Mouse (Mus musculus) liver, embryonic 16.5 days (tissue): ENCODE results near the gene Ldb2. TPM values are rescaled to one million over a fixed set of nuclear protein-coding genes. Genes with fewer than 3 reads are reported as not detected.
A peak's percentile ranks its signal among the peaks of the same experiment; 100 is the strongest.

Experiments
- ATAC-seq: fragments of 200-750 bp; cut with Nextera tagmentation; 2 replicates; pipeline ENCODE4 v1.8.0; 2017; ENCODE audit warnings: low read depth, mild to moderate bottlenecking, moderate number of reproducible peaks, moderate library complexity
- H3K27ac ChIP-seq: fragments of 300-500 bp; sonication (generic); 2 replicates; pipeline ENCODE4 v1.5.1; 2014; ENCODE audit warnings: mild to moderate bottlenecking, low read length
- H3K27me3 ChIP-seq: fragments of 300-500 bp; sonication (generic); 2 replicates; pipeline ENCODE4 v1.6.1; 2014; ENCODE audit warnings: low read depth, low read length, mixed read lengths; ENCODE audit not compliant: control insufficient read depth, insufficient read depth
- H3K36me3 ChIP-seq: fragments of 300-500 bp; sonication (generic); 2 replicates; pipeline ENCODE4 v1.6.1; 2014; ENCODE audit warnings: mild to moderate bottlenecking; ENCODE audit not compliant: control insufficient read depth, insufficient read depth
- H3K4me1 ChIP-seq: fragments of 300-500 bp; sonication (generic); 2 replicates; pipeline ENCODE4 v1.6.1; 2014; ENCODE audit warnings: low read depth, low read length, mixed read lengths; ENCODE audit not compliant: control insufficient read depth
- H3K4me2 ChIP-seq: fragments of 300-500 bp; sonication (generic); 2 replicates; pipeline ENCODE4 v1.6.1; 2014; ENCODE audit warnings: low read depth, low read length, mixed read lengths
- H3K4me3 ChIP-seq: fragments of 300-500 bp; sonication (generic); 2 replicates; pipeline ENCODE4 v1.5.1; 2014; ENCODE audit warnings: low read depth, mild to moderate bottlenecking, low read length
- H3K9ac ChIP-seq: fragments of 300-500 bp; sonication (generic); 2 replicates; pipeline ENCODE4 v1.6.1; 2014; ENCODE audit warnings: low read depth, low read length
- H3K9me3 ChIP-seq: fragments of 300-500 bp; sonication (generic); replicated peaks from 2 replicates; pipeline ENCODE4 v1.6.1; 2016; ENCODE audit warnings: low read length; ENCODE audit not compliant: control insufficient read depth
- WGBS: fragments of 180-500 bp; shearing (Covaris S2); extraction: QIAGEN DNeasy Blood & Tissue Kit; methylation state at CpG from one replicate; pipeline ENCODE4 v1.1.7; 2014; ENCODE audit not compliant: insufficient replicate concordance; 5-methylcytosine and 5-hydroxymethylcytosine counted together
- polyA plus RNA-seq: library from polyadenylated mRNA; unstranded; fragments of >200 nt; fragmentation: Nextera tagmentation; extraction: Ambion mirVana; gene quantifications from 2 replicates; pipeline ENCODE4 v1.2.1, GENCODE M21; 2015

Gene Ldb2
- polyA plus RNA-seq, 1 experiment from 2014 or later = 5.9 TPM

- no peak for ATAC-seq
- H3K27me3 ChIP-seq = no peaks in the 10 kb centered on the region
Observed at GRCm38 (mm10) chr5:44709276-44709675, 90.2 kb downstream of the Ldb2 start.

DNA sequence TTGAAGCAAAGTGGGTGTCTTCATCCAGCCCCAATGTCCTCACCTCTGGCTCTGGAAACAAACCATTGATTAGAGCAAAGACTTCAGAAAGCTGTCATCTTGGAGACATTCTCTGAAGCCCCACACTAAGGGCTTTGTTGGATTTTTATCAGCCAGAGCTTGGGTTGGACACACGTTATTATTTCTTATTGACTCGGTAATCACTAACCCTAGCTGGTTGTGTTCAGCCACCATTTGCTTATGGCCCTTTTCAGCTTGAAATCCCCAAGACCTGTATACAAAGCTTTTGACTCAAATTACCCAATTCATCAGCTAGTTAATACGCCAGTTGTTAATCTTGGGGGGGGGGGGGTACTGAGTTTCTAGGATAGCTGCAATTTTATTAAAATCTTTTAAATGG is 91.5 kb downstream of the Ldb2 start:
- Histone ChIP-seq H3K4me3 (no peak overlapping the region), H3K27ac (no peak overlapping the region), H3K9ac (no peak overlapping the region), H3K4me2 (no peak overlapping the region), H3K27me3 (no peaks in the 10 kb centered on the region), H3K9me3 (no peaks in the 10 kb centered on the region), H3K36me3 (no peaks in the 10 kb centered on the region), H3K4me1 (no peaks in the 10 kb centered on the region)
- 45% methylated on average over 3 of the region's 3 CpGs for WGBS
- no peak for ATAC-seq

More at GRCm38 (mm10) chr5:44709276-44709675, 90.2 kb downstream of the Ldb2 start:
- no peak overlapping the region for H3K4me3 ChIP-seq
- no peaks in the 10 kb centered on the region for H3K9me3 ChIP-seq
- WGBS = 51% methylated on average over 2 of the region's 2 CpGs
- no peaks in the 10 kb centered on the region for H3K4me1 ChIP-seq
- no peak overlapping the region for H3K27ac ChIP-seq
- no peaks in the 10 kb centered on the region for H3K36me3 ChIP-seq
- no peak overlapping the region for H3K4me2 ChIP-seq
- no peak overlapping the region for H3K9ac ChIP-seq

DNA sequence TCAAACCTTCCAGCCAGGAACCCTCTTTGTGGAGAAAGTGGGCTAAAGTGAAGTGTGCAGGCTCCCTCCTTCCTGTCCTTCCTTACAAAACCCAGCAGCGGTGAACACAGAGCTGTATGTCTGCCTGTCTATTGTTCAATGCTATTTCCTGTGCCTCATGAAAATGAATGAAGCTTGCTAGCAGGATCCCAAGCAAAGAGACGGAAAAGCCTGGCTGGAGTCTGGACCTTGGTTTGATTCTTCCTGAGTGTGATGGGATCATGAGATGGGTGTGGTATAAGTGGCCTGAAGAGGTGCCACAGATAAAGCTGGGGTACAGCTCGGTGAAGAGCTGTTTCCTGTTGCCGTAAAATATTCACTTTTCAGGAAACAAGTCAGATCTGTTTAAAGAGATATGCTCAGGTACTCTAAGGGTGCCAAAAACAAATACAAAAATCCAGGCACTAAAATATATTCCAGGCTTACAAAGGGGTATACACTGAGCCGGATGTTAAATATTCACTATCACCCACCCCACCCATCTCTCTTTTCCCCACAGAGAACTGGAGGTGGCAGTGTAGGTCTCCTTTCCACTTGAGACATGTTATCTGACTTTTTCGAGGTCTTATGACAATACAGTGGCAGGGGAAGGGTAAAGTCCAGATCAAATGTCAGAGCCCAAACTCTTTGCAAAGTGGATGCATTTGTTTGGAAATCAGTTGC is 92.3 kb downstream of the Ldb2 start:
- ATAC-seq = 0 out of 2 replicates have a peak, but pooled peaks have one; percentile 21
- no peaks in the 10 kb centered on the region for H3K9me3 ChIP-seq
- H3K9ac ChIP-seq = no peak overlapping the region
- 8% methylated on average over 6 of the region's 6 CpGs for WGBS
- H3K4me2 ChIP-seq = no peak overlapping the region
- H3K36me3 ChIP-seq = no peaks in the 10 kb centered on the region
- no peaks in the 10 kb centered on the region for H3K4me1 ChIP-seq
- H3K27ac ChIP-seq = no peak overlapping the region
- H3K27me3 ChIP-seq = no peaks in the 10 kb centered on the region
- H3K4me3 ChIP-seq = no peak overlapping the region

DNA sequence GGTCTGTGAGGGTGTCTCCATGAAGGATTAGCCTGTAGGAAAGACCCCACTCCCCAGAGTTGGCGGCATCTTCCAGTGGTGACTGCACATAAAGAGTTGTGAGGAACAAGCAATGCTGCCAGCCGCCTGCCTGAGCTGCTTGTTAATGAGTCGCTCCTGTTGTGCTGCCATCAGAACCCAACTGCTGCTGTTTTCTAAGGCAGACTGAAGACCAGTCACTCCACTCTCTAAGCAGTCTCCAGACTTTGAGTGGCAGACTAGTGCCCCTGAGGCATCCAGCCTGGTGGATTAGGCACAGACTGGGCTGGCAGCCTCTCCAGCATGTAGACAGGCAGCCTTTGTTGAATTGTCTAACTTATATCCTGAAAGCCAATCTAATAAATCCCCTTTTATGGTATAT is 101.5 kb downstream of the Ldb2 start:
- H3K9ac ChIP-seq = no peak overlapping the region
- ATAC-seq = no peak
- H3K36me3 ChIP-seq = no peaks in the 10 kb centered on the region
- no peaks in the 10 kb centered on the region for H3K27me3 ChIP-seq
- H3K9me3 ChIP-seq = no peaks in the 10 kb centered on the region
- 67% methylated on average over 3 of the region's 3 CpGs for WGBS
- H3K4me2 ChIP-seq = no peak overlapping the region
- no peaks in the 10 kb centered on the region for H3K4me1 ChIP-seq
- H3K4me3 ChIP-seq = no peak overlapping the region
- H3K27ac ChIP-seq = no peak overlapping the region

GRCm38 (mm10) chr5:44696548-44696947 is 102.9 kb downstream of the Ldb2 start:
- H3K9me3 ChIP-seq = no peaks in the 10 kb centered on the region
- H3K4me2 ChIP-seq = no peak overlapping the region
- H3K9ac ChIP-seq = no peak overlapping the region
- H3K27me3 ChIP-seq = no peaks in the 10 kb centered on the region
- WGBS = 63% methylated on average over 7 of the region's 7 CpGs
- H3K4me3 ChIP-seq = no peak overlapping the region
- no peaks in the 10 kb centered on the region for H3K4me1 ChIP-seq
- no peak for ATAC-seq
- no peaks in the 10 kb centered on the region for H3K36me3 ChIP-seq
- H3K27ac ChIP-seq = no peak overlapping the region

DNA sequence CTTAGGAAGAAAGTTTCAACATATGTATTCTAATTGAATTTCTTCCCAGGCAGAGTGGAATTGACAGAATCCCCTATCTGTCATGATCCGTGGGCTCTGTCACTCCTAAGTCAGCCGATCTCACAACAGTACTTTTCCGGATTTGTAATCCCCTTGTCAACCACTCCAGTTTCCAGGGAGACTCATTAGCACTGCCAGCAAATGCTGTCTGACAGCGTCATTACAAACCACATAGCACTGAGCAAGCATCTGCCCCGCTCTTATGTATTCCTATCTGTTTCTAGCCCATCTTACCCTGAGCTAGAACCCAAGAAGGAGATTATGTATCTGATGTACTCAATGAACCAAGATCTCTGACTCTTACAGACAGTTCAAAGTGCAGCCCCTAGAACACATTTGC is 105.8 kb downstream of the Ldb2 start:
- no peak overlapping the region for H3K4me3 ChIP-seq
- no peak overlapping the region for H3K9ac ChIP-seq
- no peaks in the 10 kb centered on the region for H3K27me3 ChIP-seq
- no peak overlapping the region for H3K27ac ChIP-seq
- no peaks in the 10 kb centered on the region for H3K9me3 ChIP-seq
- no peaks in the 10 kb centered on the region for H3K4me1 ChIP-seq
- no peak for ATAC-seq
- no peaks in the 10 kb centered on the region for H3K36me3 ChIP-seq
- 54% methylated on average over 5 of the region's 5 CpGs for WGBS
- no peak overlapping the region for H3K4me2 ChIP-seq

GRCm38 (mm10) chr5:44686344-44686743 is 113.1 kb downstream of the Ldb2 start:
- no peaks in the 10 kb centered on the region for H3K9me3 ChIP-seq
- 78% methylated on average over 6 of the region's 6 CpGs for WGBS
- H3K4me3 ChIP-seq = no peak overlapping the region
- no peaks in the 10 kb centered on the region for H3K27me3 ChIP-seq
- no peak overlapping the region for H3K27ac ChIP-seq
- ATAC-seq = no peak
- H3K4me1 ChIP-seq = no peaks in the 10 kb centered on the region
- H3K36me3 ChIP-seq = no peaks in the 10 kb centered on the region
- no peak overlapping the region for H3K9ac ChIP-seq
- H3K4me2 ChIP-seq = no peak overlapping the region

DNA sequence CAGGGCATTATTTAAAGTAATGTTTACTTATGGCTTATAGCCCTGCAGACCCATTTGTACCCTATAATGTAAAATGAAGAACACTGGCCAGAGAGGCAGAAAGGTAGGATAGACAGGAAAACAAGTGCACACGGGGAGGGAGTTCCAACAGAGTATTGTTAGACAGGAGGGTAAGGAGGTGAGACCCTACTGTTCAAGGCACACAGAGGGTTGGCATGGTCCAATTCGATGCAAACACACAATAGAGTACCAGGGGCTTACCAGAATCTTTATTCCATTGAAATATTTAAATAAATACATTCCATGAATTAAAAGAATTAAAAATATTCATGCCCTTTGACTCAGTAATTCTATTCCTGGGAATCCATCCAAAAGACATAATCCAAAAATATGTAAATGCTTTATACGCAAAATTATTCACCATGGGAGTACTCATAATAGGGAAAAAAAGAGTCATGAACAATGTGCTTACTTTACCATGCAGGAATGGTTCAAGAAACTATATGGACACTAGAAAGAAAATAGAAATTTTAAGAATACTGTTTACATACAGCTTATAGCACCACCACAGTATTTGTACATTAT is 118.3 kb downstream of the Ldb2 start:
- WGBS = 52% methylated on average over 3 of the region's 3 CpGs
- Histone ChIP-seq H3K4me1 (no peaks in the 10 kb centered on the region), H3K27me3 (no peaks in the 10 kb centered on the region), H3K27ac (no peak overlapping the region), H3K36me3 (no peaks in the 10 kb centered on the region), H3K9ac (no peak overlapping the region), H3K4me3 (no peak overlapping the region), H3K9me3 (no peaks in the 10 kb centered on the region), H3K4me2 (no peak overlapping the region)
- no peak for ATAC-seq

- H3K4me3 ChIP-seq = no peak overlapping the region
- 55% methylated on average over 5 of the region's 5 CpGs for WGBS
- H3K27ac ChIP-seq = no peak overlapping the region
- no peak overlapping the region for H3K9ac ChIP-seq
- H3K9me3 ChIP-seq = no peaks in the 10 kb centered on the region
- H3K4me2 ChIP-seq = no peak overlapping the region
- H3K4me1 ChIP-seq = no peaks in the 10 kb centered on the region
- H3K27me3 ChIP-seq = no peaks in the 10 kb centered on the region
- H3K36me3 ChIP-seq = no peaks in the 10 kb centered on the region
- no peak for ATAC-seq
Observed at GRCm38 (mm10) chr5:44677814-44678213, 121.7 kb downstream of the Ldb2 start.
